Mouse (Mus musculus) neural tube, embryonic 15.5 days (tissue): ENCODE measurements at regions not wholly inside any gene's neighbourhood (a gene's known extent, or its start where the extent isn't known, plus 50 kb on each side); places are given as distances from the start of the nearest gene placed in this dataset.

ENCODE experiments used
- ATAC-seq: fragments of 200-750 bp; cut with Nextera tagmentation; 2 replicates; pipeline ENCODE4 v1.8.0; 2017; ENCODE audit warnings: mild to moderate bottlenecking, moderate TSS enrichment, moderate library complexity; ENCODE audit not compliant: low FRiP score
- H3K27ac ChIP-seq: fragments of 300-500 bp; sonication (generic); replicated peaks from 2 replicates; pipeline ENCODE4 v1.5.1; 2015; ENCODE audit warnings: mild to moderate bottlenecking, inconsistent platforms
- H3K27me3 ChIP-seq: fragments of 300-500 bp; sonication (generic); replicated peaks from 2 replicates; pipeline ENCODE4 v1.6.1; 2015; ENCODE audit warnings: inconsistent platforms
- H3K36me3 ChIP-seq: fragments of 300-500 bp; sonication (generic); 2 replicates; pipeline ENCODE4 v1.6.1; 2015; ENCODE audit warnings: inconsistent platforms
- H3K4me1 ChIP-seq: fragments of 300-500 bp; sonication (generic); 2 replicates; pipeline ENCODE4 v1.6.1; 2015; ENCODE audit warnings: inconsistent platforms
- H3K4me2 ChIP-seq: fragments of 300-500 bp; sonication (generic); 2 replicates; pipeline ENCODE4 v1.6.1; 2015; ENCODE audit warnings: inconsistent platforms, mild to moderate bottlenecking, moderate library complexity
- H3K4me3 ChIP-seq: fragments of 300-500 bp; sonication (generic); replicated peaks from 2 replicates; pipeline ENCODE4 v1.5.1; 2015; ENCODE audit warnings: mild to moderate bottlenecking, inconsistent platforms
- H3K9ac ChIP-seq: fragments of 300-500 bp; sonication (generic); replicated peaks from 2 replicates; pipeline ENCODE4 v1.6.1; 2015; ENCODE audit warnings: mild to moderate bottlenecking, inconsistent platforms
- H3K9me3 ChIP-seq: fragments of 300-500 bp; sonication (generic); replicated peaks from 2 replicates; pipeline ENCODE4 v1.6.1; 2016; ENCODE audit warnings: inconsistent platforms
- WGBS: fragments of 180-500 bp; shearing (Covaris S2); methylation state at CpG from one replicate; pipeline ENCODE4 v1.1.7; 2015; ENCODE audit warnings: mixed read lengths; 5-methylcytosine and 5-hydroxymethylcytosine counted together

GRCm38 (mm10) chr7:136213057-136213961 is 497.1 kb upstream of the Mki67 start:
- H3K4me2 ChIP-seq = no peak overlapping the region
- no peak overlapping the region for H3K9ac ChIP-seq
- no peak overlapping the region for H3K4me3 ChIP-seq
- no peak overlapping the region for H3K27ac ChIP-seq
- peaks cover 34% of the 10 kb centered on the region for H3K4me1 ChIP-seq
- H3K36me3 ChIP-seq = no peaks in the 10 kb centered on the region
- H3K27me3 ChIP-seq = 0 out of 2 replicates have a peak, but pooled peaks cover 4% of the 10 kb centered on the region
- no peak for ATAC-seq
- no peaks in the 10 kb centered on the region for H3K9me3 ChIP-seq
- 33% methylated on average over 11 of the region's 11 CpGs for WGBS

GRCm38 (mm10) chr7:136213962-136214308 is 497.8 kb upstream of the Mki67 start:
- no peak for ATAC-seq

GRCm38 (mm10) chr7:136214415-136214814 is 498.3 kb upstream of the Mki67 start:
- H3K27me3 ChIP-seq = 0 out of 2 replicates have a peak, but pooled peaks cover 4% of the 10 kb centered on the region
- no peak overlapping the region for H3K4me2 ChIP-seq
- WGBS = 37% methylated on average over 4 of the region's 4 CpGs
- H3K27ac ChIP-seq = no peak overlapping the region
- H3K4me3 ChIP-seq = no peak overlapping the region
- H3K36me3 ChIP-seq = no peaks in the 10 kb centered on the region
- H3K9me3 ChIP-seq = no peaks in the 10 kb centered on the region
- H3K4me1 ChIP-seq = peaks cover 31% of the 10 kb centered on the region
- ATAC-seq = no peak
- H3K9ac ChIP-seq = no peak overlapping the region

More at GRCm38 (mm10) chr7:136213962-136214308, 497.8 kb upstream of the Mki67 start:
- Histone ChIP-seq H3K27me3 (0 out of 2 replicates have a peak, but pooled peaks cover 4% of the 10 kb centered on the region), H3K27ac (no peak overlapping the region), H3K4me1 (peaks cover 32% of the 10 kb centered on the region), H3K4me2 (no peak overlapping the region), H3K36me3 (no peaks in the 10 kb centered on the region), H3K9me3 (no peaks in the 10 kb centered on the region), H3K9ac (no peak overlapping the region), H3K4me3 (no peak overlapping the region)
- 46% methylated on average over 3 of the region's 3 CpGs for WGBS

GRCm38 (mm10) chr7:136216734-136217133 is 500.6 kb upstream of the Mki67 start:
- H3K4me2 ChIP-seq = no peak overlapping the region
- H3K27me3 ChIP-seq = 0 out of 2 replicates have a peak, but pooled peaks cover 4% of the 10 kb centered on the region
- no peaks in the 10 kb centered on the region for H3K9me3 ChIP-seq
- H3K4me3 ChIP-seq = no peak overlapping the region
- no peak overlapping the region for H3K27ac ChIP-seq
- no peak overlapping the region for H3K9ac ChIP-seq
- peaks cover 37% of the 10 kb centered on the region for H3K4me1 ChIP-seq
- H3K36me3 ChIP-seq = no peaks in the 10 kb centered on the region
- no peak for ATAC-seq

GRCm38 (mm10) chr7:136219564-136220244 is 503.5 kb upstream of the Mki67 start:
- no peaks in the 10 kb centered on the region for H3K36me3 ChIP-seq

GRCm38 (mm10) chr7:136220245-136221167 is 504.3 kb upstream of the Mki67 start:
- H3K27me3 ChIP-seq = no peaks in the 10 kb centered on the region
- no peak overlapping the region for H3K4me3 ChIP-seq
- peak; percentile 73 for ATAC-seq
- no peak overlapping the region for H3K9ac ChIP-seq
- H3K27ac ChIP-seq = peak overlapping the region; percentile 76
- H3K36me3 ChIP-seq = no peaks in the 10 kb centered on the region
- no peaks in the 10 kb centered on the region for H3K9me3 ChIP-seq
- no peak overlapping the region for H3K4me2 ChIP-seq
- 16% methylated on average over 5 of the region's 5 CpGs for WGBS
- H3K4me1 ChIP-seq = peaks cover 18% of the 10 kb centered on the region

More at GRCm38 (mm10) chr7:136219564-136220244, 503.5 kb upstream of the Mki67 start:
- no peaks in the 10 kb centered on the region for H3K9me3 ChIP-seq
- WGBS = 21% methylated on average over 14 of the region's 14 CpGs
- H3K27ac ChIP-seq = peak overlapping the region; percentile 76
- H3K27me3 ChIP-seq = 0 out of 2 replicates have a peak, but pooled peaks cover 4% of the 10 kb centered on the region
- peaks cover 18% of the 10 kb centered on the region for H3K4me1 ChIP-seq
- no peak overlapping the region for H3K9ac ChIP-seq
- ATAC-seq = peak; percentile 73
- no peak overlapping the region for H3K4me3 ChIP-seq
- H3K4me2 ChIP-seq = 0 out of 2 replicates have a peak overlapping the region, but pooled peaks have one; percentile 7

- ATAC-seq = no peak
- Histone ChIP-seq H3K9ac (no peak overlapping the region), H3K27me3 (no peaks in the 10 kb centered on the region), H3K4me2 (no peak overlapping the region), H3K27ac (no peak overlapping the region), H3K4me1 (peaks cover 18% of the 10 kb centered on the region), H3K9me3 (no peaks in the 10 kb centered on the region), H3K4me3 (no peak overlapping the region), H3K36me3 (no peaks in the 10 kb centered on the region)
- WGBS = 95% methylated on average over 7 of the region's 7 CpGs
These were observed 505.5 kb upstream of the Mki67 start for GRCm38 (mm10) chr7:136221620-136222019.

GRCm38 (mm10) chr7:136226031-136226430 is 509.9 kb upstream of the Mki67 start:
- H3K4me2 ChIP-seq = no peak overlapping the region
- no peak overlapping the region for H3K9ac ChIP-seq
- no peaks in the 10 kb centered on the region for H3K9me3 ChIP-seq
- H3K4me1 ChIP-seq = no peaks in the 10 kb centered on the region
- no peak overlapping the region for H3K4me3 ChIP-seq
- no peak for ATAC-seq
- H3K36me3 ChIP-seq = no peaks in the 10 kb centered on the region
- 73% methylated on average over 7 of the region's 7 CpGs for WGBS
- no peak overlapping the region for H3K27ac ChIP-seq
- no peaks in the 10 kb centered on the region for H3K27me3 ChIP-seq

- no peak overlapping the region for H3K9ac ChIP-seq
- H3K27ac ChIP-seq = no peak overlapping the region
- H3K9me3 ChIP-seq = no peaks in the 10 kb centered on the region
- no peak overlapping the region for H3K4me2 ChIP-seq
- no peak for ATAC-seq
- H3K4me3 ChIP-seq = no peak overlapping the region
- no peaks in the 10 kb centered on the region for H3K36me3 ChIP-seq
- H3K4me1 ChIP-seq = no peaks in the 10 kb centered on the region
- 67% methylated on average over 2 of the region's 2 CpGs for WGBS
- H3K27me3 ChIP-seq = no peaks in the 10 kb centered on the region
These were observed 512.2 kb upstream of the Mki67 start for GRCm38 (mm10) chr7:136228331-136228730.

- Histone ChIP-seq H3K27me3 (no peaks in the 10 kb centered on the region), H3K36me3 (no peaks in the 10 kb centered on the region), H3K4me1 (no peaks in the 10 kb centered on the region), H3K4me2 (no peak overlapping the region), H3K9ac (no peak overlapping the region), H3K27ac (no peak overlapping the region), H3K9me3 (no peaks in the 10 kb centered on the region), H3K4me3 (no peak overlapping the region)
- WGBS = 66% methylated on average over 11 of the region's 11 CpGs
- no peak for ATAC-seq
These were observed 513.4 kb upstream of the Mki67 start for GRCm38 (mm10) chr7:136229592-136229991.

- peaks cover 11% of the 10 kb centered on the region for H3K4me1 ChIP-seq
- WGBS = 87% methylated on average over 4 of the region's 4 CpGs
These were observed 516.0 kb upstream of the Mki67 start for GRCm38 (mm10) chr7:136232177-136232576.

More at GRCm38 (mm10) chr7:136232177-136232576, 516.0 kb upstream of the Mki67 start:
- Histone ChIP-seq H3K9ac (no peak overlapping the region), H3K4me3 (no peak overlapping the region), H3K27me3 (no peaks in the 10 kb centered on the region), H3K27ac (no peak overlapping the region), H3K36me3 (no peaks in the 10 kb centered on the region), H3K4me2 (no peak overlapping the region), H3K9me3 (no peaks in the 10 kb centered on the region)
- no peak for ATAC-seq
